Mouse (Mus musculus): ENCODE measurements around the gene Hmga2.

Gene Hmga2

GRCm38 (mm10) chr10:120475601-120476515 lies at the start of gene Hmga2:
Gene Hmga2, minus strand, starts transcription at chr10:120476469.
- no peak for DNase-seq (ENCODE audit: low spot score in 2 of 2)

GRCm38 (mm10) chr10:120522959-120523358 lies 46.7 kb upstream of the Hmga2 start:
- DNase-seq (ENCODE audit: low spot score in 2 of 2): no peak

- no peak for DNase-seq (ENCODE audit: low spot score in 2 of 2)
Measured at GRCm38 (mm10) chr10:120521912-120522575, 45.8 kb upstream of the Hmga2 start.

- DNase-seq (ENCODE audit: low spot score in 2 of 2): no peak
Measured at GRCm38 (mm10) chr10:120516311-120516710, 40.0 kb upstream of the Hmga2 start.

GRCm38 (mm10) chr10:120513721-120514120 lies 37.5 kb upstream of the Hmga2 start:
- no peak for DNase-seq (ENCODE audit: low spot score in 2 of 2)

- no peak for DNase-seq (ENCODE audit: low spot score in 2 of 2)
Measured at GRCm38 (mm10) chr10:120512946-120513345, 36.7 kb upstream of the Hmga2 start.

- no peak for DNase-seq (ENCODE audit: low spot score in 2 of 2)
Measured at GRCm38 (mm10) chr10:120512121-120512520, 35.9 kb upstream of the Hmga2 start.

GRCm38 (mm10) chr10:120503959-120504358 lies 27.7 kb upstream of the Hmga2 start:
- DNase-seq (ENCODE audit: low spot score in 2 of 2): no peak

- DNase-seq (ENCODE audit: low spot score in 2 of 2): no peak
Measured at GRCm38 (mm10) chr10:120500794-120501193, 24.5 kb upstream of the Hmga2 start.

GRCm38 (mm10) chr10:120498086-120498485 lies 21.8 kb upstream of the Hmga2 start:
- DNase-seq (ENCODE audit: low spot score in 2 of 2): no peak

- DNase-seq (ENCODE audit: low spot score in 2 of 2): no peak
Measured at GRCm38 (mm10) chr10:120494653-120495052, 18.4 kb upstream of the Hmga2 start.

GRCm38 (mm10) chr10:120491477-120491876 lies 15.2 kb upstream of the Hmga2 start:
- DNase-seq (ENCODE audit: low spot score in 2 of 2): no peak

- no peak for DNase-seq (ENCODE audit: low spot score in 2 of 2)
Measured at GRCm38 (mm10) chr10:120489611-120490010, 13.3 kb upstream of the Hmga2 start.

GRCm38 (mm10) chr10:120488526-120488925 lies 12.3 kb upstream of the Hmga2 start:
- DNase-seq (ENCODE audit: low spot score in 2 of 2): no peak

- no peak for DNase-seq (ENCODE audit: low spot score in 2 of 2)
Measured at GRCm38 (mm10) chr10:120487881-120488280, 11.6 kb upstream of the Hmga2 start.

- no peak for DNase-seq (ENCODE audit: low spot score in 2 of 2)
Measured at GRCm38 (mm10) chr10:120485461-120485860, 9.2 kb upstream of the Hmga2 start.

GRCm38 (mm10) chr10:120484144-120484543 lies 7.9 kb upstream of the Hmga2 start:
- DNase-seq (ENCODE audit: low spot score in 2 of 2): no peak

GRCm38 (mm10) chr10:120478164-120478563 lies 1.9 kb upstream of the Hmga2 start:
- DNase-seq (ENCODE audit: low spot score in 2 of 2): no peak

GRCm38 (mm10) chr10:120477501-120477900 lies 1.2 kb upstream of the Hmga2 start:
- no peak for DNase-seq (ENCODE audit: low spot score in 2 of 2)

- DNase-seq (ENCODE audit: low spot score in 2 of 2): no peak
Measured at GRCm38 (mm10) chr10:120476516-120477336, 457 bp upstream of the Hmga2 start.

GRCm38 (mm10) chr10:120475041-120475541 lies 1.2 kb downstream of the Hmga2 start:
- no peak for DNase-seq (ENCODE audit: low spot score in 2 of 2)

- no peak for DNase-seq (ENCODE audit: low spot score in 2 of 2)
Measured at GRCm38 (mm10) chr10:120474301-120474700, 2.0 kb downstream of the Hmga2 start.
